Comparison of ENCODE assay signal across 16 mouse cellular contexts in genomic region chr15:62042924-62043504, GRCm38 (mm10).
DNase-seq lines count a peak whose midpoint lies in the region; ATAC-seq and TF ChIP-seq lines count a peak whose summit lies in the region.
"Had no signal": no experiment of that assay in that cellular context is flagged by ENCODE, and none has a peak within 500 bp of the region (broad histone marks: within the 10 kb centered on the region; RNA-seq: fewer than 3 reads in every experiment).

No protein-coding gene starts in this region.

- H3K27me3 ChIP-seq in C2C12 (ENCODE audit: control insufficient read depth, insufficient read depth, insufficient read length): no peaks in the 10 kb centered on the region
- no peaks in the 10 kb centered on the region for H3K27me3 ChIP-seq in liver, embryonic 14.5 days (ENCODE audit: control insufficient read depth, insufficient read depth, low read length)
- H3K27me3 ChIP-seq: embryonic facial prominence, embryonic 15.5 days; heart, embryonic 15.5 days had no signal

- peak overlapping the region; percentile 49 for H3K4me2 ChIP-seq in liver, embryonic 14.5 days (ENCODE audit: low read depth)
- H3K4me2 ChIP-seq: embryonic facial prominence, embryonic 15.5 days; heart, embryonic 15.5 days had no signal

- peak overlapping the region; percentile 24; the same call in 1 of the 2 replicates for H3K9ac ChIP-seq in liver, embryonic 14.5 days (replicated peaks)
- H3K9ac ChIP-seq: embryonic facial prominence, embryonic 15.5 days; heart, embryonic 15.5 days had no signal

- H3ac ChIP-seq in C2C12 (ENCODE audit: control insufficient read depth, insufficient read length, low read depth): peak overlapping the region; percentile 14

- peaks cover 68% of the 10 kb centered on the region for H3K36me3 ChIP-seq in C2C12 (ENCODE audit: control insufficient read depth, insufficient read depth)
- H3K36me3 ChIP-seq in liver, embryonic 14.5 days (replicated peaks; ENCODE audit: control insufficient read depth, insufficient read depth, low read depth): no peaks in the 10 kb centered on the region
- H3K36me3 ChIP-seq: embryonic facial prominence, embryonic 15.5 days; heart, embryonic 15.5 days had no signal

- peak; percentile 61 for ATAC-seq in liver, embryonic 14.5 days (ENCODE audit: insufficient read depth)
- ATAC-seq: forebrain, embryonic 16.5 days; midbrain, embryonic 16.5 days had no signal

- H3K9me3 ChIP-seq in liver, embryonic 14.5 days (ENCODE audit: control insufficient read depth, low read length): no peaks in the 10 kb centered on the region
- H3K9me3 ChIP-seq: embryonic facial prominence, embryonic 15.5 days; heart, embryonic 15.5 days had no signal

- 32% methylated on average over 6 of the region's 6 CpGs for WGBS in liver, embryonic 14.5 days (ENCODE audit: insufficient replicate concordance)

- TF ChIP-seq EP300 in liver, embryonic 14.5 days (IDR thresholded peaks at IDR 0.05; ENCODE audit: low read depth): peak; percentile 62

- no peak for TF ChIP-seq CTCF in C2C12 (IDR thresholded peaks at IDR 0.05; ENCODE audit: control insufficient read depth, insufficient read depth, insufficient read length)
- TF ChIP-seq CTCF in liver, embryonic 14.5 days (IDR thresholded peaks at IDR 0.05; ENCODE audit: low read depth): no peak

- peaks cover 97% of the 10 kb centered on the region for H3K79me3 ChIP-seq in C2C12 (ENCODE audit: low read depth)

- H3K4me3 ChIP-seq in C2C12 (ENCODE audit: insufficient read depth, poor library complexity, severe bottlenecking): no peak overlapping the region
- no peak overlapping the region for H3K4me3 ChIP-seq in liver, embryonic 14.5 days (ENCODE audit: insufficient read depth in 1 of 2, low read depth in 2 of 2, low read length in 2 of 2)
- H3K4me3 ChIP-seq: embryonic facial prominence, embryonic 15.5 days; heart, embryonic 15.5 days had no signal

- peak overlapping the region; percentile 56 for H3K27ac ChIP-seq in liver, embryonic 14.5 days
- H3K27ac ChIP-seq: embryonic facial prominence, embryonic 15.5 days; heart, embryonic 15.5 days had no signal

- peaks cover 100% of the 10 kb centered on the region for H3K79me2 ChIP-seq in C2C12 (ENCODE audit: control insufficient read depth, insufficient read depth)

- peak; percentile 9 for DNase-seq in embryo, embryonic 11 days
- no peak for DNase-seq in embryo, embryonic 10.5 days (ENCODE audit: low spot score)
- DNase-seq in c-Kit-positive CD71-positive TER-119-negative erythroid progenitor cells, embryonic 14.5 days (ENCODE audit: low read depth): peak; percentile 40
- DNase-seq in liver, embryonic 14.5 days (ENCODE audit: low read depth in 3 of 3, low spot score in 3 of 3): peak in 1 of 3 experiments; percentile 26
- DNase-seq in MN1 (ENCODE audit: low spot score): no peak
- DNase-seq in frontal cortex, postnatal 25 days (ENCODE audit: low spot score in 2 of 2): no peak
- DNase-seq in adrenal gland, postnatal 10 days: no peak
- DNase-seq: cerebellum, postnatal 10 days; retina, postnatal 1 day; spleen, adult 18-20 months; thymus, postnatal 4 days had no signal

- peaks cover 31 to 46% of the 10 kb centered on the region in 2 experiments for H3K4me1 ChIP-seq in liver, embryonic 14.5 days (replicated peaks; ENCODE audit: control insufficient read depth in 2 of 2, insufficient read depth in 2 of 2, low read length in 1 of 2)

TF ChIP-seq in C2C12, 6 proteins besides CTCF, POLR2A, EP300 and RAD21:
- no peak for TF ChIP-seq USF1 (IDR thresholded peaks at IDR 0.05; ENCODE audit: low read depth)
- TF ChIP-seq FOSL1 (IDR thresholded peaks at IDR 0.05; ENCODE audit: insufficient read depth, low read length, poor library complexity, severe bottlenecking): no peak
- no peak for TF ChIP-seq MYOD1 (IDR thresholded peaks at IDR 0.05; ENCODE audit: control insufficient read depth, insufficient read length, low read depth)
- no peak for TF ChIP-seq MYOG (IDR thresholded peaks at IDR 0.05; ENCODE audit: control insufficient read depth, extremely low read depth, insufficient read length)
- TF ChIP-seq CEBPB (IDR thresholded peaks at IDR 0.05; ENCODE audit: low read depth): no peak
- no peak for TF ChIP-seq MAX (IDR thresholded peaks at IDR 0.05)

Comparison
In these comparisons a context has a peak if more than half of its experiments do, and no peak if none do; other contexts are left out.
1. DNase-seq: peak in embryo, embryonic 11 days (single experiment) and c-Kit-positive CD71-positive TER-119-negative erythroid progenitor cells, embryonic 14.5 days (single experiment); none in embryo, embryonic 10.5 days (single experiment), MN1 (single experiment), frontal cortex, postnatal 25 days (0 of 2) and adrenal gland, postnatal 10 days (single experiment).